Mouse (Mus musculus): ENCODE data around the gene Efl1.

- TF ChIP-seq CTCF (IDR thresholded peaks at IDR 0.05; ENCODE audit: control insufficient read depth, insufficient read depth, low read length) (no peak), POLR2A (IDR thresholded peaks at IDR 0.05; ENCODE audit: borderline replicate concordance, control insufficient read depth, low read depth, low read length) (no peak)
Observed at GRCm38 (mm10) chr7:82773150-82773549, 124.7 kb downstream of the Efl1 start.

All from bone marrow, adult 2 months (tissue).